Comparison of ENCODE assay signal across 26 mouse cellular contexts in genomic region chr1:80459923-80460322, GRCm38 (mm10). TPM values are rescaled to one million over a fixed set of nuclear protein-coding genes. Genes with fewer than 3 reads are reported as not detected.
"Had no signal": no experiment of that assay in that cellular context is flagged by ENCODE, and none has a peak within 500 bp of the region (broad histone marks: within the 10 kb centered on the region; RNA-seq: fewer than 3 reads in every experiment).

No protein-coding gene starts in this region.

- H3K36me3 ChIP-seq: lung, embryonic 15.5 days; midbrain, embryonic 13.5 days; midbrain, embryonic 15.5 days; neural tube, embryonic 12.5 days; stomach, embryonic 15.5 days had no signal

- H3K27me3 ChIP-seq: lung, embryonic 15.5 days; megakaryocyte, embryonic 14.5 days; midbrain, embryonic 13.5 days; midbrain, embryonic 15.5 days; neural tube, embryonic 12.5 days; stomach, embryonic 15.5 days had no signal

- H3K4me1 ChIP-seq: lung, embryonic 15.5 days; megakaryocyte, embryonic 14.5 days; midbrain, embryonic 13.5 days; midbrain, embryonic 15.5 days; neural tube, embryonic 12.5 days; stomach, embryonic 15.5 days had no signal

- H3K27ac ChIP-seq: lung, embryonic 15.5 days; macrophage; midbrain, embryonic 13.5 days; midbrain, embryonic 15.5 days; neural tube, embryonic 12.5 days; stomach, embryonic 15.5 days; stomach, postnatal 0 days had no signal

- H3K9me3 ChIP-seq: lung, embryonic 15.5 days; megakaryocyte, embryonic 14.5 days; midbrain, embryonic 13.5 days; midbrain, embryonic 15.5 days; neural tube, embryonic 12.5 days; stomach, embryonic 15.5 days had no signal

- H3K4me2 ChIP-seq: lung, embryonic 15.5 days; midbrain, embryonic 11.5 days; midbrain, embryonic 13.5 days; midbrain, embryonic 15.5 days; neural tube, embryonic 12.5 days; stomach, embryonic 15.5 days had no signal

- ATAC-seq: liver, postnatal 0 days; lung, postnatal 0 days; midbrain, embryonic 13.5 days; midbrain, embryonic 15.5 days had no signal

- DNase-seq: liver, postnatal 0 days; lung, adult 2 months; lung, postnatal 14 days; lung, postnatal 36 days; right cerebral cortex, postnatal 14 days; thymus, adult 2 months; thymus, postnatal 25 days; thymus, postnatal 4 days had no signal

- H3K9ac ChIP-seq: liver, postnatal 0 days; lung, embryonic 15.5 days; midbrain, embryonic 13.5 days; midbrain, embryonic 15.5 days; neural tube, embryonic 12.5 days; stomach, embryonic 15.5 days had no signal

- H3K4me3 ChIP-seq: lung, embryonic 15.5 days; megakaryocyte, embryonic 14.5 days; midbrain, embryonic 13.5 days; midbrain, embryonic 15.5 days; neural tube, embryonic 12.5 days; stomach, embryonic 15.5 days had no signal

RNA-seq across cellular contexts. Expression of gene Gm45261, which starts 1.3 kb away (rescaled TPM):
- total RNA-seq: megakaryocyte progenitor cell, adult 5-6 weeks; midbrain, postnatal 0 days; monocyte, adult 5-6 weeks; neutrophil, adult 5-6 weeks had no signal
- polyA plus RNA-seq: liver, postnatal 0 days; lung, adult 2 months; lung, embryonic 15.5 days; lung, postnatal 0 days; macrophage; midbrain, embryonic 11.5 days; midbrain, embryonic 13.5 days; midbrain, embryonic 15.5 days; midbrain, postnatal 0 days; neural tube, embryonic 12.5 days; neural tube, embryonic 14.5 days; spleen, adult 2 months; stomach, embryonic 15.5 days; stomach, postnatal 0 days; testis, adult 2 months; thymus, adult 2 months; urinary bladder, adult 2 months had no signal
